Mouse (Mus musculus) regulatory T cell (primary cell): ENCODE results near the gene Tmem104.

Source experiments
- in situ Hi-C: fragments of 300-600 bp; cut with MboI, MseI; formaldehyde crosslinking; loops from one replicate; pipeline ENCODE4 v1.15.1; 2025; ENCODE audit warnings: high pct_unique_total_duplicates

Tmem104 gene

DNA sequence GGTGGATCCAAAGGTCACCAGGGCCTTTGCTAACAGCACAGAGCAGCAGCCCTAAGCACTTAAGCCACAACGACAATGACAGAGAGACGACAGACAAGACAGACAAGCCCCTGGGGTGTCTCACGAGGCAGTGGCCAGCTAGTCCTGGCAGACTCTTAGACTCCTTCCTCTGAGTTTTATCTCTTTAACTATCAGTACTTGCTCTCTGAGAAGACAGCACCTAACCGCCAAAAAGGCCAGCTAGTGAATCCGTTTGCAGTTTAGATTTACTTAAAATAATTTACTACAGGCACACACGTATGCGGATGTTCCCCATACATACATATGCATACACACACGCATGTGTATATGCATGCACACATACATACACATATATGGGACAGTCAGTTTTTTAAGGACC lies 10.3 kb downstream of the Tmem104 start:
- in situ Hi-C loops = no loop called here

DNA sequence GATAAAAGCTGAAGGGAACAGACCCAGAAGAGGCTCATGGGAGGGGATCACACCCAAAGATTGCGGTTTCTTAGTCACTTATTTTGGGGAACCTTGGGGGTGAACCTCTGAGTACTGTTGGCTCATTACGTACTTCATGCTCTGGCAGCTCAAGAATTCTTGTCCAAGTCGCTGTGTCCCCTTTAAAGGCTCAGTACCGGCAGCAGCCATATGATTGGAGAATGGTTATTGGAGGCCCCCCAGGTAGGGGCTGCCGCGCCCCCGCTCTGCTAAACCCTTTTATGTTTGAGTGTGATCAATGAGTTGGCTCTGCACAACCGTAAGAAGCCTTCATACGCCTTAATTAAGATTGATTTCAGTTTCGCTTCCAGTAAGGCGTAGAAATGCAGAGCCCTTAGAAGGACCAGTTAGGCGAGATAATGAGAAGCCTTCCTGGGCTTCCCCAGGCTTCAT lies 11.7 kb downstream of the Tmem104 start:
- in situ Hi-C loops = no loop called here

DNA sequence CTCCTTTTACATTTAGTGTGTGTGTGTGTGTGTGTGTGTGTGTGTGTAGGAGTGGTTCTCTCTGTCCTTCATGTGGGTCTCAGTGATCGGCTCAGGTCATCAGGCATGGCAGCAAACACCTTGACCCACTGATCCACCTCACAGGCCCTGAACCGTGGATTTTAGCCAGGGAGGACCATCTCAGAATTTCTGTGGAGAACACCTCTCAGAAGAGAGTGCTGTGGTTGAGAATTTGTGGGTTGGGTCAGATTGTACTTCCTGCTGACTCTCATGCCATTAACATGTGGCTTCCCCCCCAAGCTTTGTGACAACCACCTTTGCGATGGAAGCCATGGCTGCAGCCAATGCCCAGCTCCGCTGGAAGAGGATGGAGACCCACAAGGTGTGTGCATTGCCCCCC lies 13.2 kb downstream of the Tmem104 start:
- in situ Hi-C loops = no loop called here

DNA sequence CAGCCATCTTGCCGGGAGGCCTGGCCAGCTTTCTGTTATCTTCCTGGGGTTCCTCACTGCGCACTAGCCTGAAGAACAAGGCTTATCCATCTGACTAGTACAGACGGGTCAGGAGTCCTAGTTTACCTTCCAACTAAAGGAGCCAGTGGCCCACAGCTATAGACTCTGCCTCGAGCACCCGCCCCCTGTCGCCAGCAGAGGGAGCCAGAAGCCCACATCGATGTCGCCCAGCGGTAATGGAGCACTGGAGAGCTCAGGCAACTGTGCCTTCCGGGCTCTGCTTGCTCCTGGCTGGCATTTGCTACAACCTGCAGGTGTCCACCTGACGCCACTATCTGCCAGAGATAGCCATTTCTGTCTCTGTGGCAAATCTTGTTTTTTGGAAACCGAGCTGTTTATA lies 15.0 kb downstream of the Tmem104 start:
- in situ Hi-C loops = no loop called here

DNA sequence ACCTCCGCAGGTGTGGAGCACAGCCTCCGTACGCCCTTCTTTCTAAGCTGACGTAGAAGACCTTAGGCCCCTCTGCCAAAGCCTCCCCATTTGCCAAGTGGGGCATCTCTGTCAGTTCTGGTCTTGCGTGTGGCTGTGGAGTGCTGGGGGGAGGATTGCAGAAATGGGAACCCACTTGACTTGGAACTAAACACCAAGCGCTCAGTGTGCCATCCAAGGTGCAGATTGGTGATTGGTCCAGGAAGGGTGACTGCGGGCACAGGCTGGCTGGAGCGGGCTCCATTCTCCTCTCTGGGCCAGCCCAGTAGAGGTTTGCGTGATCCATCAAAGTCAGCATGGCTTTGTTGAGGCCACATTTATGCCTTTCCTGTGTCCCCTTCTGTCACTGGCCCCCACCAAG lies 15.5 kb downstream of the Tmem104 start:
- in situ Hi-C loops = no loop called here

DNA sequence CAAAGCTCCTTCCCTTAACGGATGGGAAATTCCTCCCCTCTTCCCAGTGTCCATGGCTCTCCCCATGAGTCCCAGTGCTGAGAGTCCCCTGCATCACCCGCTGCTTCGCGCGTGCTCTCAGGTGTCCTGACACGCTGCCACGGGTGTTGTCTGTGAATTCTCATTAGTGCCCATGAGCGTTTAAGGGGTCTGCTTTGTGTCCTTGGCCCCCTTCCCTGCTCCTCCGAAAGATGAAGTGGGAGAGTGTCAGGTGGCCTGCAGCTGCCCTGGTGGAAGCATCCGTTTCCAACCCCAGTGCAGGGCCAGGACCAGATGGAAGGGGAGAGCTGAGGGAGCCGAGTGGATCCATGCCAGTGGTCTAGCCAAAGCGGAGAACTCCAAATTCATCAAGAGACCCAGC lies 20.8 kb downstream of the Tmem104 start:
- in situ Hi-C loops = loop anchor here (5.0 kb wide), 2 partner anchors 64 to 149 kb away; no protein-coding TSS in a partner anchor

DNA sequence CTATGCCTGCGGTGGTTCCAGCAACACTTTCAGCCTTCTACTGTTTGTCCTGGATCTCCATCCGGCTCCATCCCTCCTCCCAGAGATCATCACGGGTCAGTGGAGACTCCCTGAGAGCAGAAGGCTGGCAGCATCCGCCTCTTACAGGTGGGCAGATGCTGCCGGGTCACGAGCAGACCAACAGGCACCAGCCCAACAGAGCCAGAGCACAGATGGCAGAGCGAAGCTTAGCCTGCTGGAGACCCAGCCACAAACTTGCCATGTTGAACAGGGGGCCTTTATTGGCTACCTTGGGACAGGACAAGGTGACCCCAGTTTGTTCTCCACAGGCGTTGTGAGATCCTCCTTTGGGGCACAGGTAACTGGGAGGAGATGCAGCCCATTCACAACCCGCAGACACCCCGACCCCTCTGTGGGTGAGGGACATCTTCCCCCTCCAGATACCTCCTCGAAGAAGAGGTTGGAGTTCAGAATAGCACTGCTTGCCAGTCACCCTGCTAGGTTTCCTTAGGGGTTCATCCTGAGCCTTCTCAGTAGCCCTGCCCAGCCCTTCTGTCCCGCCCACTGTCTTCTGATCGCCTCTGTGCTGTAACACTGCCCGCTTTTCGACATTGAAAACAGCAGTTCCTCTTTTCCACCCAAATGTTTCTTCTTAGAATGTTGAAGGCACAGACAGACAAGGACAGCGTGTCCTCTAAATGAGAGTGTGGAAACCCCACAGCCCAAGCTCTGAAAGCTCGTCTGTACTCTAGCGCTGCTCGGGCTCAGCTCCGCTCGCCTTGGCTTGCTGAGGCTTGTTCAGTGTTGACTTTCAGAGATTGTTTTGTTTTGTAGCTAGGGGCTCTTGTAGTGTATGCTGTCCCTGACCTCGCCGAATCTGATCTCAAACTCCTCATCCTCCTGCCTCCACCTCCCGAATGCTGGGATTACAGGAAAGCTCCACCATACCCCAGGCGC lies 21.8 kb downstream of the Tmem104 start:
- in situ Hi-C loops = loop anchor here (5.0 kb wide), 2 partner anchors 63 to 148 kb away; no protein-coding TSS in a partner anchor

DNA sequence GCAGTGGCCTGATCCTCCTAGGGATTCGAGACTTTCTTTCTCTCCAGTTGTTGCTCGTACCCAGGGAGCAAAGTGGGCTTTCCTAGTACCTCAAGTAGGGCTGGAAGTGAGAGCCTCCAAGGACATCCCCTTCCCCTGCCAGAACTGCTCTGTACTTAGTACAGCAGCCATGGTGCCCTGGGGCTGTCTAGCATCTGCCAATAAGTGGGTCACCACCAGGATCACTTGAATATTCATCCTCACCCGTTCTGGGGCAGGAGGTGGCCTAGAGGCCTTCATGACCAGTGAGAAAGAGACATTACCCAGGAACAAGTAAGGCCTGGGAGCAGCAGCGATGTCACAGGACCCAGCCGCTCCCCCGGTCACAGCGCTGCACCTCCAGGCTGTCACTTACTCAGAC lies 22.7 kb downstream of the Tmem104 start:
- in situ Hi-C loops = loop anchor here (5.0 kb wide), 2 partner anchors 62 to 147 kb away; no protein-coding TSS in a partner anchor

DNA sequence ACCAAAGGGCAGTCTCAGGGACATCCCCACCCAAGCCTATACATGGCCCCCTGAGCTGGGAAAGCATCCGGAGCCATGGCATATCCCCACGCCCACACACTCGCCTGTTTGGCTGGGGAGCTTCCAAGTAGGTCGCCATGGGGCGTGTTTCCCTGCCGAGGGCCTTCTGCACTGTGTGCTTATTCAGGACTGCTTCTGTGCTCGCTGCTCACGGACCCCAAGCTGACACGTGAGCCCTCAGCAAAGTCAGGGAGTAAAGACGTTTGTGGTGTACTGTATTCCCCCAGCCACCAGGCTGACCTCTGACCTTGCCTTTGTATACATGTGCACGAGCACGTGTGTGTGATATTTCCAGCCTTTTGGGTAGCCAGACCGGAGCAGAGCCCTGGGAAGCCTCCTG lies 24.8 kb downstream of the Tmem104 start:
- in situ Hi-C loops = no loop called here

DNA sequence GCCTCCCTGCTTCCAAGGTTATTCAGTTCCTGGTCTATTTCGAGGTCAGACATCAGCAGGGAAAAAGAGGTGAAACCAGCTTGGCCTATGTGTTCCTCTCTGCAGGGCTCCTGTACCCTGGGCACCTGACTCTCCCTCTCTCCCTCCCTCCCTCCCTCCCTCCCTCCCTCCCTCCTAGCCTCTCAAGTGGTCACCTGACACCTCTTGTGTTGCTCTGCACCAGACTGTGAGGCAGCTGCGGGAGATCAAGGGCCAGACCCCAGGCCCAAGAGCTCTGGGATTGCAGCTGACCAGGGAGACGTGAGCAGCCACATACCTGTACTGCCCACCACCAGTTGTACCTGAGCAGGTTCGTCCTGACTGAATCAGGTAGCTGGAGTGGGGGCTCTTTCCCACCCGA lies 27.8 kb downstream of the Tmem104 start:
- in situ Hi-C loops = no loop called here

DNA sequence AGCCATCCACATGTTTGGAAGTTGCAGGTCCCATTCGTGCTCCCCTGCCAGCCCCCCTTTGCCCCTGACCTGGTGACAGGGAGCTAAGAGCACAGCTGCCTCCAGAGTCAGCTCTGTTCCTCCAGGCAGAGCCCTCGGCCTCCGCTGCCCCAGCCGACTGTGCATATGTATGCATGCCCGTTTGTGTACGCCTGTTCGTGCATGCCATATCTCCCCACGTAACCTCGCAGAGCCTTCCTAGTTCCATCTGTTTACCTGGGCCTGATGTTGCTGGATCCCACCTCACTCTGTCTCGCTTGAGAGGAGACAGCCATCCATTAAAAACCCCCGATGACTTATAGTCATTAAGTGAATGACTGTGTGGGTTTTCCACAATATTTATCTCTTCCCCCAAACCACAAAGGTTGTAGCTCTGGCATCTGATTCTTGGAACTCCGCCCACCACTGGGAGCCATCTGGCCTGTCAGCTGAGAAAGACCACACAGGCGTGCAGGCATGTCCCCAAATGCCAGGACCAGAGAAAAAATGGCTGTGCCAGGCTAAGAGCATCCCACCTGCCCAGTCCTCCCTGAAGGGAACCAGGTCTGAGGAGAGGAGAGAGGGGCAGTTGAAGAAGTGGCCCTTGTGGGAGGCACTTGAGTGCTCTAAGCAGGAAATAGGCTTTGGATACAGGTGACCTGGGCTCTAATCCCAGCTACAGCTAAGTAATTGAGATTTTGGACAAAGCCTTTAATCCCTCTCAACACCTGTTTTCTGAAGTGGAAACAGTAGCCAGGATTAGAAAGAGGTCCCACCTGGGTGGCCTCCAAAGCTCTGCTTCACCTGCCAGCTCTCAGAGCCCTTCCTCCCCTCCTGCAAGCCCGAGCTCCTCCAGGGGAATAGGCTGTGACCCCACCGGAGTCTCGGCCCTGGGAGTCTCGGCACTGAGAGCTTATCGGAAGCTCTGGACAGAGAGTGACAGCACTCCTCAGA lies 30.4 kb downstream of the Tmem104 start:
- in situ Hi-C loops = no loop called here

DNA sequence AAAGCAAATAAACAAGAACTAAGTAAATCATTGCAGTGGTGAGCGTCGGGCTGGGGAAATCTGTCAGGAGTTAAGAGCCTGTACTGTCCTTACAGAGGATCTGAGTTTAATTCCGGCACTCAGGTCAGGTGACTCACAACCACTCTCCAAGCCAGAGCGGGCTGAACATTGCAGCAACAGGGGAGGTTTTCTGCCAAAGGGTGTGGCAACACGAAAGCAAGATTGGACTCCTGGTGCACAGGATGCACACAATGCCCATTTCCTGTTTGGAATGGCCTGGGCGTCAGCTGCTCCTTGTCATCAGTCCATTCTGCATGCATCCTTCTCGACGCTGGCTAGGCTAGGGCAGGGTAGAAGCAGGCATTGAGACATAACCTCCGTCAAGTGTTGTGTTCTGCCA lies 32.0 kb downstream of the Tmem104 start:
- in situ Hi-C loops = no loop called here

DNA sequence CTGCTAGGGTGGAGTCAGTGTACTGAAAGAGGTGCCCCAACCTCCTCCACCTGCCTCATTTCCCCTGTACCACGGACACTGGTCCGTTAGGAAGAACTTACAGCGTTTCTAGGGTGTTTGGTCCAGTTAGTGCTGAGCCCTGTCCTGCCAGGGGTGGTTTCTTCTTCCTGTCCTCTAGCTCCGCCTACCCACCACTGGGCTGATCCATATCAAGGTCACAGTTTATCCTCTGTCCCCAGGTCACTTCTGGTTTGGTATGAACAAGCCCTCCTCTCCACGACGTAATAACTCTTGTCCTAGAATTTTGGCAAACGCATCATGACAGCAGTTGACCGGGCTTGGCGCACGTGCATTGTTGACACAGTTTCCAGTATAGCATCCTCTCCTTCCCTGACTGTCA lies 32.4 kb downstream of the Tmem104 start:
- in situ Hi-C loops = loop anchor here (5.0 kb wide), 1 partner anchor 958 kb away; no protein-coding TSS in a partner anchor

DNA sequence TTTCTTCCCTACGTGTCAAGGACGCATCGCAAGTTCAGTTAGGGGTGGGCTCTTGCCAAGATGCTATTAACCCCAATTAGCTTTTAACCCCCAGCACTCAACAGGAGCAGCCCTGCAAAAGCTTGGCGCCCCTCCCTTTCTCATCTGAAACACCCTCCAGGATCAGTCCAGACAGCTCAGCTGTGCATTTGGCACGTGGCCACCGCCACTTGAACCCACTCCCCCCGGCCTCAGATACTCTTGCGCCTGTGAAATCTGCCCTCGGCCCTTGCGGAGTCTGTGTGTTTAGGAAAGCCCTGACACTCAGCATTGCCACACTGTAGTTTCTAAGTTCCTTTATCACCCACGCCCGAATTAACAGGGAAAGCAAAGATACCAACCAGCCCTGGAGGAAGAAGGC lies 34.8 kb downstream of the Tmem104 start:
- in situ Hi-C loops = loop anchor here (5.0 kb wide), 1 partner anchor 955 kb away; no protein-coding TSS in a partner anchor

DNA sequence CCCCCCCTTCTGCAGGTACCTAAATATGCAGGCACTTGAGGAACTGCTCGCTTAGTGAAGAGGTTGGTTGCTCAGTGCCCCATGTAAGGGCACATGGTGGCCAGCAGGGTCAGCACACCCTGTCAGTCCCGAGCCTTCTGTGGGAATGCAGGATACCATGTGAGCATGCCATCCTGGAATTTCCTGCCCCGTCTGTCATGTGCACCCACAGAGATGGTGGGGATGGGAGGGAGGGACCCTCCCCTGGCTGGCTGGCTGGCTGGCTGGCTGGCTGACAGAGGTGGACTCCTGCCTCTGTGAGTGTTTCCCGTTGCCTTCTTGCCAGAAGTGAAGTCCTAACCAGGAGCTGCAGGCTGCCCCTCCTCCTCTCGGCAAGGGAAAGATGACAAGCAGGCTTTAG lies 35.3 kb downstream of the Tmem104 start:
- in situ Hi-C loops = loop anchor here (5.0 kb wide), 1 partner anchor 955 kb away; no protein-coding TSS in a partner anchor

DNA sequence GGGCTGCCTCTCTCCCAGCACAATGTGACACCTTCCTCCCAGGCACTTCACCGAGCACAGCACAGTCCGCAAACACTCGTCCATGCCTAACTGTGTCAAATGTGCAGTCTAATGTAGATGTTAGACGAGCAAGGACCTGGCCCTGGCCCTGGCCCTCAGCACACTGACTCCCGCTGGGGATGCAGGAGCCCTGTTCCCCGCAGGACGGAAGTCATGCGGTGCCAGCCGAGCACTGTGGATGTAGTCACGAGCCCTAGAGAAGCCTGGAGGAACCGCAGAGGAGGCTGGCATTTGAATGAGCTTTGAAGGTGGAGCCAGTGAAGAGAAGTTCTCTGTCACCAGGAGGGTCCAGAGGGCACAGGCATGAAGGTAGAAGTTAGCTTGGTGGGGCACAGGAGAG lies 36.2 kb downstream of the Tmem104 start:
- in situ Hi-C loops = loop anchor here (5.0 kb wide), 1 partner anchor 954 kb away; no protein-coding TSS in a partner anchor

DNA sequence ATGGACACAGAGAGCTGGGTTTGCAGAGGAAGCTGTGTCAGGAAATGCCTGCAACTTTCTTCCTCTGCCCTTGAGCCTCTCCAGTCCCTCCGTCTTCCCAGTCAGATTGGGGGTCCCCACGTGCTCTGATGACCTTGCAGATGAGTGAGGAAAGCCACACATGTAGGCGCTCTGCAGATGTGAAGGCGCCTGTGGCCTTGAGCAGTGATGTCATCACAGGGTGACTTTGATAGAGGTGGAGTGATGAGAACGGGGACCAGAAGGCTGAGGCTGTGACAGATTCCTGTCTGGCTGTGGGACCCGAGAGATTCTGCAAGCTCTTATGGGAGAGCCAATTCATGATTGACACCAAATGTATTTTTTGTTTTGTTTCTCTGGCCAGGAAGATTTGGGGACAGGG lies 36.6 kb downstream of the Tmem104 start:
- in situ Hi-C loops = loop anchor here (5.0 kb wide), 1 partner anchor 953 kb away; no protein-coding TSS in a partner anchor

DNA sequence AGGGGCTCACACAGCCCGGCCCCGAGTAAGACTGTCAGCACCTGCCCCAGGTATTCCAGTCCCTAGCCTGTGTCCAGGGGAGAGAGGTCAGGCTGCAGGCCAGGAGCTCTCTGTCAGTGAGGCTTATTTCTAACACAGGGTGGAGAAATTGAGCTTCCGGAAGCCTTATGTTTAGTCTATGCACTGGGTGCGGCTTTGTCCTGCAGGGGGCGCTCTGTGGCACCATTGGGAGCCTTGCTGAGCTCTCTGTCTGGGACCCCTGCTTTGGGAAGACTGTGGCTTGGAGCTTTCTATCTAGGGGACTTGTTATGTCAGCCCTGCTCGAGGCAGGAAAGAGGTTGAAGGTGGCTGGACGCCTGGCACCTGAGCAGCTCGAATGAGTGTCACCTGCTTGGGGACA lies 37.6 kb downstream of the Tmem104 start:
- in situ Hi-C loops = loop anchor here (5.0 kb wide), 1 partner anchor 952 kb away; no protein-coding TSS in a partner anchor

DNA sequence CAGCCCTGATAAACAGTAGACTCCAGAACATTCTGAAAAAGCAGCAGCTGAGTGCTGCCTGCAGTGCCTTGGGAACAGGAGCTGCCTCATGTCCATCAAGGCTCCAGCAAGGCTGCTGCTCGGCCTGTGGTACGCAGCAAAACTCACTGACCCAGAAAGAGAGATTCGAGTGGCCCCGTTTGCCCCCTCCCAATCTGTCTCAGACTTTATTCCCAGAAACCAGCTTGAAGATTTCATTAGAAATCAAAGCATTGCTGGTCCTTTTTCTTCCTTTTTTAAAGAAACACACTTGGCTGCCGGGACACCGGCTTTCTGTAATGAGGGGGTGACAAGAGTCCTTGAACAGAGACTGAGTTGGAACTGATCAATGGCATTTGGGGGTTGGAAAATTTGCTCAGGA lies 38.0 kb downstream of the Tmem104 start:
- in situ Hi-C loops = no loop called here

DNA sequence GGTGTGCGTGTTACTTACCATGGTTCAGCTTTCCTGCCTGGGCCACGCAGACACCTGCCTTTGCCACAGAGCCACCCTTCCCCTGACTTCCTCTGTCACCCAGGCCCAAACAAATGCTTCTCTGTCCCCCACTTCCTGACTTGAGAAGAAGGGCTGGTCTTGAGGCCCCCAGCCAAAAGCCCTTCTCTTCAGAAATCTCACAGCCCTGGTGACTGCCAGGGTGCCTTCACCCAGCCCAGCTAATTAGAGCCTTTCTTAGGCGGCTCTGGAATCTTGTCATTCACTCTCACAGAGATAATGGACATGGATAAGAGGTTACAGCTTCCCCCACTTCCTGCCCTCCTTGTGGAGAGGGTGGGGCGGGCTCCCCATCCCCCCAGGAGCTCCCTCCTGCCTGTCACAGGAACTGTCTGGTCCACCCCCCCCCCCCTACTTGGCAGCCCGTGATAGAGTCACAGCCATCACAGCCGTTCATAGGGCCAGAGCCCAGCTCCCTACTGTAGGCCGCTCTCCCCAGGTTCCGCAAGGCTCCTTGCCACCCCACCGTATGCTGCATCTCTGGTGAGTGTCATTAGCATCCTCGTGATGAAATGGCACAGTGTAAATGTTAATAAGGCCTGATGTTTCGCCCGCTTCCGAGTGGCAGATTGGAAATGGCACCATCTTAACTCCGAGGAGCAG lies 39.7 kb downstream of the Tmem104 start:
- in situ Hi-C loops = no loop called here

DNA sequence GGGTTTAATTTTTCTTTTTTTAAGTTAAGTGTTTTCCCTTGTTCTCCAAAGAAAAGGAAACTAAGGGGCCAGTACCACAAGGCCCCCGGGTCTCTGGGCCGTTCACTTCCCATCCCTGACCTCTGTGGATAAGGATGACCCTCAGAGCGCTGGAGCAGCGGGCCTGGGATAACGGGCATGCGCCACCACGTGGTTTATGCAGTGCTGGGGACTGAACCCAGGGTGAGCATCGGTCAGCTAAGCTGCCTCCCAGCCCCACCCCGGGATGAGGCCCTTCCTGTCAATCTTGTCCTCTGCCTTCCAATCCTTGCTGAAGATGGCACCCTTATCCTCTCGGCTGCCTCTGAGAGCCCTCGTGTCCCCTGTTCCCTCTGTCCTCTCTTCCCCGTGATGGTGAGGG lies 40.4 kb downstream of the Tmem104 start:
- in situ Hi-C loops = no loop called here
